Mouse (Mus musculus): ENCODE results near the gene Rap1gap. TPM values are rescaled to one million over a fixed set of nuclear protein-coding genes. Genes with fewer than 3 reads are reported as not detected.

Gene Rap1gap
- polyA plus RNA-seq, 1 experiment from 2014 or later = 3.9 TPM

- WGBS = 66% methylated on average over 13 of the region's 13 CpGs
- no peaks in the 10 kb centered on the region for H3K9me3 ChIP-seq (ENCODE audit: control insufficient read depth, low read length)
- H3K27me3 ChIP-seq (ENCODE audit: control insufficient read depth, insufficient read depth, low read length) = peaks cover 38% of the 10 kb centered on the region
- no peak overlapping the region for H3K27ac ChIP-seq (replicated peaks in 1 of 2; ENCODE audit: control insufficient read depth in 1 of 2, insufficient read depth in 1 of 2, low read depth in 2 of 2, low read length in 2 of 2)
- no peak overlapping the region for H3K9ac ChIP-seq (ENCODE audit: low read length)
- H3K4me2 ChIP-seq (ENCODE audit: low read length) = no peak overlapping the region
- H3K36me3 ChIP-seq (ENCODE audit: control insufficient read depth, insufficient read depth, low read length) = no peaks in the 10 kb centered on the region
- H3K4me3 ChIP-seq (ENCODE audit: control insufficient read depth in 1 of 2, insufficient read depth in 1 of 2, low read depth in 1 of 2, low read length in 2 of 2) = no peak overlapping the region
- peaks cover 0 to 9% of the 10 kb centered on the region in 2 experiments; a peak in 2 of 4 replicates for H3K4me1 ChIP-seq (ENCODE audit: control insufficient read depth in 2 of 2, insufficient read depth in 2 of 2, low read length in 2 of 2)
- no peak for ATAC-seq (ENCODE audit: insufficient number of reproducible peaks, insufficient read depth, low FRiP score, low read depth)
Observed at GRCm38 (mm10) chr4:137671711-137672500, 7.4 kb downstream of the Rap1gap start.

- no peaks in the 10 kb centered on the region for H3K4me1 ChIP-seq (ENCODE audit: control insufficient read depth in 2 of 2, insufficient read depth in 2 of 2, low read length in 2 of 2)
- H3K9me3 ChIP-seq (ENCODE audit: control insufficient read depth, low read length) = no peaks in the 10 kb centered on the region
- no peak for ATAC-seq (ENCODE audit: insufficient number of reproducible peaks, insufficient read depth, low FRiP score, low read depth)
- H3K27me3 ChIP-seq (ENCODE audit: control insufficient read depth, insufficient read depth, low read length) = peaks cover 70% of the 10 kb centered on the region
- no peak overlapping the region for H3K4me2 ChIP-seq (ENCODE audit: low read length)
- 61% methylated on average over 7 of the region's 7 CpGs for WGBS
- no peak overlapping the region for H3K9ac ChIP-seq (ENCODE audit: low read length)
- H3K36me3 ChIP-seq (ENCODE audit: control insufficient read depth, insufficient read depth, low read length) = no peaks in the 10 kb centered on the region
- H3K4me3 ChIP-seq (ENCODE audit: control insufficient read depth in 1 of 2, insufficient read depth in 1 of 2, low read depth in 1 of 2, low read length in 2 of 2) = no peak overlapping the region
- no peak overlapping the region for H3K27ac ChIP-seq (replicated peaks in 1 of 2; ENCODE audit: control insufficient read depth in 1 of 2, insufficient read depth in 1 of 2, low read depth in 2 of 2, low read length in 2 of 2)
Observed at GRCm38 (mm10) chr4:137675566-137675965, 11.0 kb downstream of the Rap1gap start.

GRCm38 (mm10) chr4:137676057-137676456 lies 11.5 kb downstream of the Rap1gap start:
- Histone ChIP-seq H3K4me3 (ENCODE audit: control insufficient read depth in 1 of 2, insufficient read depth in 1 of 2, low read depth in 1 of 2, low read length in 2 of 2) (no peak overlapping the region), H3K4me1 (ENCODE audit: control insufficient read depth in 2 of 2, insufficient read depth in 2 of 2, low read length in 2 of 2) (peaks cover 0 to under 1% of the 10 kb centered on the region in 2 experiments; a peak in 1 of 4 replicates), H3K9ac (ENCODE audit: low read length) (no peak overlapping the region), H3K27ac (replicated peaks in 1 of 2; ENCODE audit: control insufficient read depth in 1 of 2, insufficient read depth in 1 of 2, low read depth in 2 of 2, low read length in 2 of 2) (no peak overlapping the region), H3K9me3 (ENCODE audit: control insufficient read depth, low read length) (no peaks in the 10 kb centered on the region), H3K36me3 (ENCODE audit: control insufficient read depth, insufficient read depth, low read length) (no peaks in the 10 kb centered on the region), H3K4me2 (ENCODE audit: low read length) (no peak overlapping the region), H3K27me3 (ENCODE audit: control insufficient read depth, insufficient read depth, low read length) (peaks cover 74% of the 10 kb centered on the region)
- ATAC-seq (ENCODE audit: insufficient number of reproducible peaks, insufficient read depth, low FRiP score, low read depth) = no peak
- WGBS = 5% methylated on average over 11 of the region's 11 CpGs

- Histone ChIP-seq H3K9me3 (ENCODE audit: control insufficient read depth, low read length) (no peaks in the 10 kb centered on the region), H3K9ac (ENCODE audit: low read length) (no peak overlapping the region), H3K27ac (replicated peaks in 1 of 2; ENCODE audit: control insufficient read depth in 1 of 2, insufficient read depth in 1 of 2, low read depth in 2 of 2, low read length in 2 of 2) (no peak overlapping the region), H3K4me1 (ENCODE audit: control insufficient read depth in 2 of 2, insufficient read depth in 2 of 2, low read length in 2 of 2) (peaks cover 3 to 8% of the 10 kb centered on the region in 2 experiments; a peak in 1 of 4 replicates), H3K4me2 (ENCODE audit: low read length) (no peak overlapping the region), H3K4me3 (ENCODE audit: control insufficient read depth in 1 of 2, insufficient read depth in 1 of 2, low read depth in 1 of 2, low read length in 2 of 2) (no peak overlapping the region), H3K36me3 (ENCODE audit: control insufficient read depth, insufficient read depth, low read length) (no peaks in the 10 kb centered on the region), H3K27me3 (ENCODE audit: control insufficient read depth, insufficient read depth, low read length) (peaks cover 83% of the 10 kb centered on the region)
- no peak for ATAC-seq (ENCODE audit: insufficient number of reproducible peaks, insufficient read depth, low FRiP score, low read depth)
- 67% methylated on average over 13 of the region's 13 CpGs for WGBS
Observed at GRCm38 (mm10) chr4:137676700-137677484, 12.4 kb downstream of the Rap1gap start.

GRCm38 (mm10) chr4:137677906-137678305 lies 13.4 kb downstream of the Rap1gap start:
- peaks cover 86% of the 10 kb centered on the region for H3K27me3 ChIP-seq (ENCODE audit: control insufficient read depth, insufficient read depth, low read length)
- H3K27ac ChIP-seq (replicated peaks in 1 of 2; ENCODE audit: control insufficient read depth in 1 of 2, insufficient read depth in 1 of 2, low read depth in 2 of 2, low read length in 2 of 2) = no peak overlapping the region
- H3K36me3 ChIP-seq (ENCODE audit: control insufficient read depth, insufficient read depth, low read length) = no peaks in the 10 kb centered on the region
- no peaks in the 10 kb centered on the region for H3K9me3 ChIP-seq (ENCODE audit: control insufficient read depth, low read length)
- no peak for ATAC-seq (ENCODE audit: insufficient number of reproducible peaks, insufficient read depth, low FRiP score, low read depth)
- H3K9ac ChIP-seq (ENCODE audit: low read length) = no peak overlapping the region
- WGBS = 76% methylated on average over 5 of the region's 5 CpGs
- H3K4me3 ChIP-seq (ENCODE audit: control insufficient read depth in 1 of 2, insufficient read depth in 1 of 2, low read depth in 1 of 2, low read length in 2 of 2) = no peak overlapping the region
- no peak overlapping the region for H3K4me2 ChIP-seq (ENCODE audit: low read length)
- peaks cover 3 to 8% of the 10 kb centered on the region in 2 experiments; a peak in 1 of 4 replicates for H3K4me1 ChIP-seq (ENCODE audit: control insufficient read depth in 2 of 2, insufficient read depth in 2 of 2, low read length in 2 of 2)

- no peaks in the 10 kb centered on the region for H3K36me3 ChIP-seq (ENCODE audit: control insufficient read depth, insufficient read depth, low read length)
- ATAC-seq (ENCODE audit: insufficient number of reproducible peaks, insufficient read depth, low FRiP score, low read depth) = no peak
- no peak overlapping the region for H3K4me2 ChIP-seq (ENCODE audit: low read length)
- H3K4me3 ChIP-seq (ENCODE audit: control insufficient read depth in 1 of 2, insufficient read depth in 1 of 2, low read depth in 1 of 2, low read length in 2 of 2) = no peak overlapping the region
- peaks cover 86% of the 10 kb centered on the region for H3K27me3 ChIP-seq (ENCODE audit: control insufficient read depth, insufficient read depth, low read length)
- peaks cover 3 to 8% of the 10 kb centered on the region in 2 experiments; a peak in 1 of 4 replicates for H3K4me1 ChIP-seq (ENCODE audit: control insufficient read depth in 2 of 2, insufficient read depth in 2 of 2, low read length in 2 of 2)
- H3K27ac ChIP-seq (replicated peaks in 1 of 2; ENCODE audit: control insufficient read depth in 1 of 2, insufficient read depth in 1 of 2, low read depth in 2 of 2, low read length in 2 of 2) = no peak overlapping the region
- H3K9me3 ChIP-seq (ENCODE audit: control insufficient read depth, low read length) = no peaks in the 10 kb centered on the region
- H3K9ac ChIP-seq (ENCODE audit: low read length) = no peak overlapping the region
- WGBS = 61% methylated on average over 9 of the region's 9 CpGs
Observed at GRCm38 (mm10) chr4:137678568-137678967, 14.0 kb downstream of the Rap1gap start.

- Histone ChIP-seq H3K9ac (ENCODE audit: low read length) (no peak overlapping the region), H3K9me3 (ENCODE audit: control insufficient read depth, low read length) (no peaks in the 10 kb centered on the region), H3K4me2 (ENCODE audit: low read length) (no peak overlapping the region), H3K27ac (replicated peaks in 1 of 2; ENCODE audit: control insufficient read depth in 1 of 2, insufficient read depth in 1 of 2, low read depth in 2 of 2, low read length in 2 of 2) (no peak overlapping the region), H3K4me3 (ENCODE audit: control insufficient read depth in 1 of 2, insufficient read depth in 1 of 2, low read depth in 1 of 2, low read length in 2 of 2) (no peak overlapping the region), H3K4me1 (ENCODE audit: control insufficient read depth in 2 of 2, insufficient read depth in 2 of 2, low read length in 2 of 2) (peaks cover 3 to 8% of the 10 kb centered on the region in 2 experiments; a peak in 1 of 4 replicates), H3K36me3 (ENCODE audit: control insufficient read depth, insufficient read depth, low read length) (no peaks in the 10 kb centered on the region), H3K27me3 (ENCODE audit: control insufficient read depth, insufficient read depth, low read length) (peaks cover 97% of the 10 kb centered on the region)
- no peak for ATAC-seq (ENCODE audit: insufficient number of reproducible peaks, insufficient read depth, low FRiP score, low read depth)
- 82% methylated on average over 2 of the region's 2 CpGs for WGBS
Observed at GRCm38 (mm10) chr4:137679979-137680550, 15.5 kb downstream of the Rap1gap start.

Data from heart, embryonic 14.5 days (tissue).